Mouse (Mus musculus) limb, embryonic 14.5 days (tissue): ENCODE results near the gene Fkbpl. TPM values are rescaled to one million over a fixed set of nuclear protein-coding genes. Genes with fewer than 3 reads are reported as not detected.

Source experiments
- ATAC-seq: fragments of 200-750 bp; cut with Nextera tagmentation; 2 replicates; pipeline ENCODE4 v1.8.0; 2017; ENCODE audit warnings: low read depth, moderate number of reproducible peaks, moderate TSS enrichment; ENCODE audit not compliant: low FRiP score
- DNase-seq: peaks from one replicate; pipeline ENCODE4 v3.0.0-alpha.2; 2015; ENCODE audit warnings: low spot score
- H3K27ac ChIP-seq: fragments of 300-500 bp; sonication (generic); replicated peaks from 2 replicates; pipeline ENCODE4 v1.5.1; 2014; ENCODE audit warnings: low read depth, mild to moderate bottlenecking, low read length, moderate library complexity, mixed read lengths
- H3K27me3 ChIP-seq: fragments of 300-500 bp; sonication (generic); 2 replicates; pipeline ENCODE4 v1.6.1; 2014; ENCODE audit warnings: low read length, mixed read lengths; ENCODE audit not compliant: control insufficient read depth, insufficient read depth
- H3K36me3 ChIP-seq: fragments of 300-500 bp; sonication (generic); 2 replicates; pipeline ENCODE4 v1.6.1; 2014; ENCODE audit warnings: mild to moderate bottlenecking, low read length, moderate library complexity, mixed read lengths; ENCODE audit not compliant: control insufficient read depth, insufficient read depth
- H3K4me1 ChIP-seq: fragments of 300-500 bp; sonication (generic); 2 replicates; pipeline ENCODE4 v1.6.1; 2014; ENCODE audit warnings: antibody characterized with exemption, low read length, mixed read lengths; ENCODE audit not compliant: control insufficient read depth, insufficient read depth
- H3K4me2 ChIP-seq: fragments of 300-500 bp; sonication (generic); replicated peaks from 2 replicates; pipeline ENCODE4 v1.6.1; 2014; ENCODE audit warnings: low read depth, mild to moderate bottlenecking, low read length, moderate library complexity; ENCODE audit not compliant: severe bottlenecking
- H3K4me3 ChIP-seq: fragments of 300-500 bp; sonication (generic); replicated peaks from 2 replicates; pipeline ENCODE4 v1.5.1; 2014; ENCODE audit warnings: low read length
- H3K9ac ChIP-seq: fragments of 300-500 bp; sonication (generic); 2 replicates; pipeline ENCODE4 v1.6.1; 2014; ENCODE audit warnings: mild to moderate bottlenecking, low read depth, low read length, moderate library complexity; ENCODE audit not compliant: severe bottlenecking
- H3K9me3 ChIP-seq: fragments of 300-500 bp; sonication (generic); 2 replicates; pipeline ENCODE4 v1.6.1; 2016; ENCODE audit warnings: low read length; ENCODE audit not compliant: control insufficient read depth
- POLR2A ChIP-seq: fragments of 200-500 bp; IDR thresholded peaks from 2 replicates; pipeline ENCODE4 v1.8.0; 2012; ENCODE audit warnings: inconsistent platforms, mild to moderate bottlenecking, moderate library complexity, borderline replicate concordance; ENCODE audit not compliant: insufficient read depth, insufficient read length; ENCODE audit errors: extremely low read depth
- WGBS: fragments of 180-500 bp; shearing (Covaris S2); extraction: QIAGEN DNeasy Blood & Tissue Kit; methylation state at CpG from one replicate; pipeline ENCODE4 v1.1.7; 2014; 5-methylcytosine and 5-hydroxymethylcytosine counted together
- polyA plus RNA-seq, 2 experiments: library from polyadenylated mRNA; depleted of rRNA in 1 of 2; stranded (reverse) in 1 of 2; unstranded in 1 of 2; fragments of >200 nt; fragmentation: Nextera tagmentation in 1 of 2; extraction: Ambion mirVana in 1 of 2; gene quantifications; 2 replicates each; pipeline versions ENCODE4 v1.2.1 to v1.2.3; 2012 to 2014

Gene Fkbpl
- polyA plus RNA-seq, 2 experiments, result 5.1 to 11.9 TPM

GRCm38 (mm10) chr17:34656666-34657065 lies 12.1 kb downstream of the Fkbpl start:
- TF ChIP-seq POLR2A, result no peak
- DNase-seq (peak; percentile 13), ATAC-seq (no peak)
- Histone ChIP-seq H3K36me3 (peaks cover 21% of the 10 kb centered on the region), H3K4me1 (peaks cover 7% of the 10 kb centered on the region), H3K27ac (no peak overlapping the region), H3K9ac (0 out of 2 replicates have a peak overlapping the region, but pooled peaks have one; percentile 16), H3K4me3 (no peak overlapping the region), H3K4me2 (no peak overlapping the region), H3K9me3 (no peaks in the 10 kb centered on the region), H3K27me3 (peaks cover 26% of the 10 kb centered on the region)
- 54% methylated on average over 8 of the region's 8 CpGs for WGBS

- no peak overlapping the region for H3K9ac ChIP-seq
- no peaks in the 10 kb centered on the region for H3K9me3 ChIP-seq
- H3K4me1 ChIP-seq, result peaks cover 7% of the 10 kb centered on the region
- peaks cover 27% of the 10 kb centered on the region for H3K27me3 ChIP-seq
- H3K36me3 ChIP-seq, result peaks cover 14% of the 10 kb centered on the region
- WGBS, result 30% methylated on average over 2 of the region's 2 CpGs
- H3K4me2 ChIP-seq, result no peak overlapping the region
- TF ChIP-seq POLR2A, result no peak
- ATAC-seq (no peak), DNase-seq (no peak)
- H3K4me3 ChIP-seq, result no peak overlapping the region
- H3K27ac ChIP-seq, result no peak overlapping the region
Measured at GRCm38 (mm10) chr17:34657271-34657670, 12.7 kb downstream of the Fkbpl start.

GRCm38 (mm10) chr17:34658145-34658544 lies 13.6 kb downstream of the Fkbpl start:
- Histone ChIP-seq H3K9me3 (no peaks in the 10 kb centered on the region), H3K4me3 (no peak overlapping the region), H3K27ac (no peak overlapping the region), H3K4me2 (no peak overlapping the region), H3K9ac (no peak overlapping the region), H3K27me3 (peaks cover 27% of the 10 kb centered on the region), H3K36me3 (peaks cover 6% of the 10 kb centered on the region; the same call in 1 of the 2 replicates), H3K4me1 (peaks cover 7% of the 10 kb centered on the region)
- no peak for TF ChIP-seq POLR2A
- WGBS, result 79% methylated on average over 2 of the region's 2 CpGs
- DNase-seq (no peak), ATAC-seq (no peak)

DNA sequence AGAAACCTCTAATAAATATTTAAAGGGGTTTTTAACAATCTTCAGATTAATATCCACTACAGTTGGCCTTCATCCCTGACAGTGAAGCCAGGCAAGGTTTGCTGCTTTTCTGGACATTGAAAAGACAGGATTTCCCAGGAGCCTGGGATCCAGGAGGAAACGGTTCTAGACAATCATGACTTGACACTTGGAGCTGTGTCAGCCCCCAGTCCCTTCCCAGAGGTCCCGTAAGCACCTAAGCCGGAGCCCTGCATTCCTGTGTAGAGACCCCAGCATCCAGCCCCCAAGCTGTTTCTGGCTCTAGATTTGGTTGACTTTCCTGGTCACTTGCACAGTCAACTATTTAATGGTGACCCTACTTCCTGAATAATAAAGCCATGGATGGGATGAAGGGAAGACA lies 14.0 kb downstream of the Fkbpl start:
- Histone ChIP-seq H3K36me3 (peaks cover 1% of the 10 kb centered on the region; the same call in 1 of the 2 replicates), H3K4me1 (peaks cover 7% of the 10 kb centered on the region), H3K9me3 (no peaks in the 10 kb centered on the region), H3K4me2 (no peak overlapping the region), H3K9ac (no peak overlapping the region), H3K27me3 (peaks cover 27% of the 10 kb centered on the region), H3K4me3 (no peak overlapping the region), H3K27ac (no peak overlapping the region)
- DNase-seq, result no peak
- ATAC-seq, result no peak
- no peak for TF ChIP-seq POLR2A
- 63% methylated on average over 3 of the region's 3 CpGs for WGBS

DNA sequence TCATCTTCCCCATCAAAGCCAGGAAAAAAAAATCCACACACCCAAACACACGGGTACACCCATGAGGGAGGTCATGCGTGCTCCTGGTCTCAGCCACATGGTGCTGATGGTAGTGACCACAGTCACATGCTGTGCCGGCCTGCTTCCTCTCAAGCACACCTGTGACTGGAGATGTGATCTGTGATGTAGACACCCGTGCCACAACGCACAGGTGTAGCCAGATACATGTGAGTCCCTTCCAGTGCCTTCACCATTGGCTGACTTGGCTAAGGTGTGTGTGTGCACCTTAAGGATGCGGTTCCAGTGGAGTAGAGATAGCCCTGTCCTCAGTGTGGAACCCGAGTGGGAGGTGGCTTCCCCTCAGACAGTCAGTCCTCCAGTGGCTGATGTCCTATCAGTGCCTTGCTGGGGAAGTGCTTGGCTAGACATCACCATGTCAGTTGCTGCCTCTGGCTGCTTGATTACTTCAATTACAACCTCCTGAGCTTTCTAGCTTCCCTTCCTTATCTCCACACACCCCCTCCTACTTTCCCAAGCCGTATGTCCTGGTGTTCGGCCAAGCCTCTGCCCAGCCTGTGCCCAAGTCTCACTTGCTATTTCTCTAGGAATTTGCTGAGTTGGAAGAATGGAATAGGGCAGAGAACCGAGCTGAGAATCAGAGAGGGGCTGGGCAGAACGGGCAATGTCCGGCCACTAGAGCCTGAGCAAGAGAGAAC lies 14.8 kb downstream of the Fkbpl start:
- no peak for TF ChIP-seq POLR2A
- H3K4me2 ChIP-seq, result no peak overlapping the region
- H3K9me3 ChIP-seq, result no peaks in the 10 kb centered on the region
- no peak overlapping the region for H3K27ac ChIP-seq
- H3K36me3 ChIP-seq, result no peaks in the 10 kb centered on the region; the same call in 1 of the 2 replicates
- peaks cover 7% of the 10 kb centered on the region for H3K4me1 ChIP-seq
- peaks cover 27% of the 10 kb centered on the region for H3K27me3 ChIP-seq
- no peak overlapping the region for H3K9ac ChIP-seq
- ATAC-seq (no peak), DNase-seq (no peak)
- no peak overlapping the region for H3K4me3 ChIP-seq
- 59% methylated on average over 12 of the region's 12 CpGs for WGBS
